Mouse (Mus musculus): ENCODE results near the gene Chd1. TPM values are rescaled to one million over a fixed set of nuclear protein-coding genes. Genes with fewer than 3 reads are reported as not detected.

The Chd1 gene
- 32.2 and 33.6 TPM in 2 replicates for polyA plus RNA-seq (2012; ENCODE audit: insufficient read depth, insufficient read length, missing spikeins)

DNA sequence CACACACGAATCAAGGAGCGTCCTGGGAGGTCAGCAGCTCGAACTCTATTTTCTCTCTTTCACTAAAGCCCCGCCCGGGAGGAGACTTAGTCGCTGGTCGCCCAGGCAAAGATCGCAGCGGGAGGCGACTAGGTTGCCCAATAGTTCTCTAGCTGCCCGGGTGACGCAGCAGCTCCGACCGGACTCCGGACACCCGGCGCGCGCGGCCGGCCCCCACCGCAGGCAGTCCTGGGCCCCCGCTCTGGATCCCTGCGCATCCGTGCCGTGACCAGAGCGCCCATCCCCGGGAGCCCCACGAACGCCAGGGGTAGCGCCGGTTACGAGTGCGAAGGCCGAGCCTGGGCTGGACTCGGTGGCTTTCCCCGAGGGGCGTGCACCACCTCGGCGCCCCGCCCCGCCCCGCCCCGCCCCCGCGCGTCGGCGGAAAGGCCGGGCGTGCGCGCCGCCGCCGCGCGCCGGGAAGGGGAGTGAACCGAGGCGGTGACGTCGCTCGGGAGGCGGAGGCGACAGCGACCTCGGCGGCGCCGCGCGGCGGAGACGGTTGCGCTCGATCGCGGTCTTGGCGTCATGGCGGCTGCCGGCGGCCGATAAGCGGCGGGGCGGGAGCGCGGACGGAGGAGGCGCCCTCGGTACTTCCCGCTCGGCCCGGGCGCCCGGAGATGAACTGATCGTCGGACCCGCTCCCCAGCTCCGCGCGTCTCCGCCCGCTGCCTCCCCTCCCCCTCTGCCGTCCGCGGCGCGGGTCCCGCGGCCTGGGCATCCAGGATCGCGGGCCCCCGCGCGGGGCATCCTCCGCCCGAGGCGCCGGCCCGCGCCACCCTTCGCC is at the start of gene Chd1:
TSS of gene Chd1 (plus strand) at position 493 of the 826 bp plus-strand sequence.
- no peak for TF ChIP-seq CTCF (IDR thresholded peaks at IDR 0.05; ENCODE audit: low read depth, low read length)
- TF ChIP-seq POLR2A (IDR thresholded peaks at IDR 0.05; ENCODE audit: borderline replicate concordance, low read depth, low read length): no peak
- H3K4me3 ChIP-seq (ENCODE audit: insufficient read depth, low read length): peak within 1 kb of the TSS; percentile 92
- peak within 1 kb of the TSS; percentile 94 for H3K27ac ChIP-seq (ENCODE audit: insufficient read depth, low read depth, low read length)
- peaks cover 9% of the 10 kb centered on the region for H3K4me1 ChIP-seq (ENCODE audit: control insufficient read depth, insufficient read depth, low read length)

DNA sequence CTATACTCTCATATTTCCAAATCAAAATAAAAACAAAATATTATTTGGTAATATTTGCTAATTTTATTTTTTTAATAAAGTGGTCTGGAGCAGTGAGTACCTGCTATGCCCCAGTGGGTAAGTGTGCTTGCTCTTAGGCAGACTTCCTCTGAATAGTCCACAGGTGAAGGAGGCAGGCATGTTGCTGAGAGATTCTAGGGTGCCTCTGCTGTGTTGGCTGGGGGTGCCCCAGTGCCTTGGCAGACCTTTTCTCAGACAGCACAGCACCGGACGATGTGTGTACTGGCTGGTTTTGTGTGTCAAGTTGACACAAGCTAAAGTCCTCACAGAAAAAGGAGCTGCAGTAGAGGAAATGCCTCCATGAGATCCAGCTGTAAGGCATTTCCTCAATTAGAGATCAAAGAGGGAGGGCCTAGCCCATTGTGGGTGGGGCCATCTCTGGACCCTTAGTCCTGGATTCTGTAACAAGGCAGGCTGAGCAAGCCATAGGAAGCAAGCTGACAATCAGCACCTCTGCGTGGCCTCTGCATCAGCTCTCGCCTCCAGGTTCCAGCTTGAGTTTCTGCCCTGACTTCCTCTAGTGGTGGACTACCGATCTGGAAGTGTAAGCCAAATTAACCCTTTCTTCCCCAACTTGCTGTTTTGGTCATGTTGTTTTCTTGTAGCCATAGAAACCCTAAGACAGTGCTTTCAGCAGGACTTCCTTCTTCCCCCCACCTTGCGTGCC is 47.7 kb upstream of the Chd1 start:
- Histone ChIP-seq H3K4me1 (ENCODE audit: control insufficient read depth, insufficient read depth, low read length) (peaks cover 18% of the 10 kb centered on the region), H3K27ac (ENCODE audit: insufficient read depth, low read depth, low read length) (peak overlapping the region; percentile 76), H3K4me3 (ENCODE audit: insufficient read depth, low read length) (peak overlapping the region; percentile 37)
- TF ChIP-seq CTCF (IDR thresholded peaks at IDR 0.05; ENCODE audit: low read depth, low read length) (no peak), POLR2A (IDR thresholded peaks at IDR 0.05; ENCODE audit: borderline replicate concordance, low read depth, low read length) (no peak)

DNA sequence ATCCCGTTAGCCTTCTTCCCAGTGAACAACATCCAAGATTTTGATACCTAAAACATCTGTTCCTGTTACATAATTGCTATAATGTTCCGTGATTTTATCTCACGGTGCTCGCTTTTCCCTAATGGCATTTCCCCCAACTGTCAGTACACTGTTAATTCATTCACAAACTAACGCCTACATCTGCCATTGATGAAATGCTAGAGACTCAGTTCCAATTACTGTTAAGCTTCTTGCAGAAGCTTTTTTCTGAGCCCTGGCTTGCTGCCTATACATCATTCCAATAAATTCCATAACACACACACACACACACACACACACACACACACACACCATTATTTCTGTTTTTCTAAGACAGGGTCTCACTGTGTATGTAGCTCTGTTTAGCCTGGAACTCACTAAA is 31.9 kb upstream of the Chd1 start:
- H3K4me3 ChIP-seq (ENCODE audit: insufficient read depth, low read length): no peak overlapping the region
- TF ChIP-seq POLR2A (IDR thresholded peaks at IDR 0.05; ENCODE audit: borderline replicate concordance, low read depth, low read length): no peak
- no peak for TF ChIP-seq CTCF (IDR thresholded peaks at IDR 0.05; ENCODE audit: low read depth, low read length)
- H3K4me1 ChIP-seq (ENCODE audit: control insufficient read depth, insufficient read depth, low read length): peaks cover 9% of the 10 kb centered on the region
- no peak overlapping the region for H3K27ac ChIP-seq (ENCODE audit: insufficient read depth, low read depth, low read length)

DNA sequence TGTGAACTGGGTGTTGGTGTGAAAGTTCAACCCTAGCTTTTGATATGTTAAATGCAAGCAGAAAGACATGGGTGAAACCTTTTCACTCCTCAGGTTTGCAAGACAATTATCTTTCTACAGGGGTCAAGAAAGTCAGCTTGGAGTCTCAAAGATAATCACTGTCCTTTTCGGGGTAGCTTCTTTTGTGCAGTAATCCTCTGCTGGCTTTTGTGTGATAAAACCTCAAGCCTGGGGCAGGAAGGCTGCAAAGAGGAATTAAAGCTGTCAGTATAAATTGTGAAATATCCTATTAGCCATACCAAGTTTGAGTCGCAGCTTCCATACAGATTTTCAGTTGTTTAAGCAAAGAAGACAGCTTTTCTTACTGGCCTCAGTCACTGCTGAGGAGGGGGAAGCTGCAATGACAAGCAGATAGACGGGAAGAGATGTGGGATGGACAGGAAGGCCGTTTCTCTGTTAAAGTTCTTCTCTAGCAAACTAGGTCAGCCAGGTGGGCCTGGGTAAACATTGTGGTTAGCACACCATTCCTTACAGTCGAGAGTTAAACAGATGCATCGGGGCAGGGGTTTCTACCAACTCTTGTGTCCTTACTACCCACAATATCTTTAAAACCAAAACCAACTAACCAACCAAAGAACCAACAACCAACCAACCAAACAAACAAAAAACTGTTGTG is 26.7 kb upstream of the Chd1 start:
- TF ChIP-seq CTCF (IDR thresholded peaks at IDR 0.05; ENCODE audit: low read depth, low read length): no peak
- TF ChIP-seq POLR2A (IDR thresholded peaks at IDR 0.05; ENCODE audit: borderline replicate concordance, low read depth, low read length): no peak
- H3K27ac ChIP-seq (ENCODE audit: insufficient read depth, low read depth, low read length): peak overlapping the region; percentile 48
- H3K4me3 ChIP-seq (ENCODE audit: insufficient read depth, low read length): no peak overlapping the region
- peaks cover 14% of the 10 kb centered on the region for H3K4me1 ChIP-seq (ENCODE audit: control insufficient read depth, insufficient read depth, low read length)

DNA sequence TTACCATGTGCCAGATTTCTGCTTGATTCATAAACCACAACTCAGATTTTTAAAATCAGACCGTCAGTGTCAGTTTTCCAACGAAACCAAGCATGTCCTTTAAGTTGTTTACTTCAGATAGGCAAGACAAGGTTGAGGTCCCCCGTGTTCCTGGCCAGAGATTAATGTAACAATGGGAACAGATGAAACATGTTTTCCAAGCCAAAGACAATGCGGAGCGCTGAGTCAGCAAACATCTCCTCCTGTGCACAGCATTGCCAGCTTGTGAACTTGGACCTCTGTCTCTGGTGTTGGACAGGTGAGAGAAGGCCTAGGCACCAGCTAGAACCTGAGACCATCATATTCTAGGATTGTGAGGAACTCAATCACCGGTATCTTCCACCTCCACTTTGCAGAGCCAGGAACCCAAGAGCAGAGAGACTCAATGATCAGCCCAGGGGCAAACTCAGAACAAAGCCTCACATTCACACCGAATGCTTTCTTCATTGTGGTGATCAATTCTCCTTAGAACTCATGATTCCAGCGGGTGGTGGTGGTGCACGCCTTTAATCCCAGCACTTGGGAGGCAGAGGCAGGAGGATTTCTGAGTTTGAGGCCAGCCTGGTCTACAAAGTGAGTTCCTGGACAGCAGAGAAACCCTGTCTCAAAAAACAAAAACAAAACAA is 24.7 kb upstream of the Chd1 start:
- no peak for TF ChIP-seq CTCF (IDR thresholded peaks at IDR 0.05; ENCODE audit: low read depth, low read length)
- no peak for TF ChIP-seq POLR2A (IDR thresholded peaks at IDR 0.05; ENCODE audit: borderline replicate concordance, low read depth, low read length)
- Histone ChIP-seq H3K4me3 (ENCODE audit: insufficient read depth, low read length) (no peak overlapping the region), H3K4me1 (ENCODE audit: control insufficient read depth, insufficient read depth, low read length) (peaks cover 16% of the 10 kb centered on the region)

DNA sequence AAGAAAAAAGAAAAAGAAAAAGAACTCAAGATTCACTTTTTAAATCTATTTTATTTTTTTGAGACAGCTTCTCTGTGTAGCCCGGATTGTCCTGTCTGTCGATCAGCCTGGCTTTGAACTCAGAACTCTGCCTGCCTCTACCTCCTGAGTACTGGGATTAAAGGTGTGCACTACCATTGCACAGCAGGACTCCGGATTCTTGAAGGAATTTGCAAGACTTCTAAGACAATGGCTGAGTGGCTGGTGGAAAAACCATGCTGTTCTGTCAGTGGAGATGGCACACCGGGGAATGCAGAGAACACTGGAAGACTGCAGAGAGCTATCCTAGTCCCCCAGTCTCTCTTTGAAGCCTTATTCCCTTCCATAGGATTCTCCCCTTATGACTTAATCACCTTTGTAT is 24.1 kb upstream of the Chd1 start:
- H3K27ac ChIP-seq (ENCODE audit: insufficient read depth, low read depth, low read length): no peak overlapping the region
- no peak overlapping the region for H3K4me3 ChIP-seq (ENCODE audit: insufficient read depth, low read length)
- no peak for TF ChIP-seq CTCF (IDR thresholded peaks at IDR 0.05; ENCODE audit: low read depth, low read length)
- TF ChIP-seq POLR2A (IDR thresholded peaks at IDR 0.05; ENCODE audit: borderline replicate concordance, low read depth, low read length): no peak
- H3K4me1 ChIP-seq (ENCODE audit: control insufficient read depth, insufficient read depth, low read length): peaks cover 16% of the 10 kb centered on the region

More for the DNA sequence above, 24.7 kb upstream of the Chd1 start:
- no peak overlapping the region for H3K27ac ChIP-seq (ENCODE audit: insufficient read depth, low read depth, low read length)

DNA sequence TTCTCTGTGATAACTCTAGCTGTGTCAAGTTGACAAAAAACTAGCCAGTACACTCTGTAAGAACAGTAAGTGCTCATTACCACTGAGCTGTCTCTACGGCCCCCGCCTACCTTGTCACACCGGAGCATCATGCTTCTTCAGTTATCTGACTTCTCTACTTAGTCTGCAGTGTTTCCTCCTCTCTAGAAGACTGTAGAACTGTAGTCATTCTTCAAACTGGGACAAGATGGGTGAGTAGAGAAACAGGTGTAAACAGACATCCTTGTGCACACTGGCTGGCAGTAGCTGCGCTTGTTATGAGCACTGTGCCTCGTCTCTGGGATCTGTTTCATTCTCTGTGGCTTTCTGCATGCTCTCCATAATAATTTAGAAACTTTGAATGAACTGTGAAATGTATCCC is 18.4 kb upstream of the Chd1 start:
- H3K27ac ChIP-seq (ENCODE audit: insufficient read depth, low read depth, low read length): no peak overlapping the region
- H3K4me3 ChIP-seq (ENCODE audit: insufficient read depth, low read length): no peak overlapping the region
- TF ChIP-seq POLR2A (IDR thresholded peaks at IDR 0.05; ENCODE audit: borderline replicate concordance, low read depth, low read length) (no peak), CTCF (IDR thresholded peaks at IDR 0.05; ENCODE audit: low read depth, low read length) (no peak)
- H3K4me1 ChIP-seq (ENCODE audit: control insufficient read depth, insufficient read depth, low read length): peaks cover 10% of the 10 kb centered on the region

DNA sequence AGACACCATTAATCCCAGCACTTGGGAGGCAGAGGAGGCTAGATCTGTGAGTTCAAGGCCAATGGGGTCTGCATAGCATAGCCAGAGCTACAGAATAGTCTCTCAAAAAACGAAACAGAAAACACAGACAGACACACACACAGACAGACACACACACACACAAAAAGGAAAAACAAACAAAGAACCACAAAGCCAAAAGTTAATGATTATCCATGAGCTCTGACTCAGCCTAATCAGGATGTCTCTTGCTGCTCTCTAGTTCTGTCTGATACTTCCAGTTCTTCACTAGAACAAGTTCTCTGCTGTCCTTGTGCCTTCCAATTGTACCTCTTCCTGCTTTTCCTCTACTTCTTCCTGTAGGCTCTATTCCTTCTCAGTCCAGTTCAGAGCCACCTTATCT is 14.5 kb upstream of the Chd1 start:
- Histone ChIP-seq H3K4me3 (ENCODE audit: insufficient read depth, low read length) (no peak overlapping the region), H3K4me1 (ENCODE audit: control insufficient read depth, insufficient read depth, low read length) (peaks cover 14% of the 10 kb centered on the region), H3K27ac (ENCODE audit: insufficient read depth, low read depth, low read length) (no peak overlapping the region)
- TF ChIP-seq CTCF (IDR thresholded peaks at IDR 0.05; ENCODE audit: low read depth, low read length) (no peak), POLR2A (IDR thresholded peaks at IDR 0.05; ENCODE audit: borderline replicate concordance, low read depth, low read length) (no peak)

DNA sequence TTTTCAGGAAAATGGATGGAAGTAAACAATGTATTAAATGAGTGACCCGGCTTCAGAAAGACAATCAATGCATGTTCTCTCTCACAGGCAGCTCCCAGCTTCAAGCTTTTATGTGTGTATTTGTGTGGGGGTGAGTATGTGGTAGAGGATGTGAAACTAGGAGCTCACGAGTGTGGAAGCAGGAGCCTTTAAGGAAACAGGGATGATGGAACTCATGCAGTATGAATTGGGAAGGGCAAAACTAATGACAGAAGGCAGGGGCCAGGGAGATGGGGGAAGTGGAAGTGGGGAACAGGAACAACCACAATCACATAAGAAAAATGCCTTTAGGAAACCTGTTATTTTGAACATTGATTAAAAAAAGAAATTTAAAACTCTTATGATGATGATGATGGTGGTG is 9.2 kb upstream of the Chd1 start:
- no peak for TF ChIP-seq CTCF (IDR thresholded peaks at IDR 0.05; ENCODE audit: low read depth, low read length)
- TF ChIP-seq POLR2A (IDR thresholded peaks at IDR 0.05; ENCODE audit: borderline replicate concordance, low read depth, low read length): no peak
- Histone ChIP-seq H3K27ac (ENCODE audit: insufficient read depth, low read depth, low read length) (peak overlapping the region; percentile 48), H3K4me1 (ENCODE audit: control insufficient read depth, insufficient read depth, low read length) (peaks cover 18% of the 10 kb centered on the region), H3K4me3 (ENCODE audit: insufficient read depth, low read length) (no peak overlapping the region)
